Mouse (Mus musculus): ENCODE results near the gene Cadm1.

The Cadm1 gene

GRCm38 (mm10) chr9:47867474-47867873, 337.5 kb downstream of the Cadm1 start:
- DNase-seq (ENCODE audit: low spot score in 2 of 2): no peak

GRCm38 (mm10) chr9:47869661-47870060, 339.7 kb downstream of the Cadm1 start:
- no peak for DNase-seq (ENCODE audit: low spot score in 2 of 2)

- DNase-seq (ENCODE audit: low spot score in 2 of 2): no peak
Measured at GRCm38 (mm10) chr9:47876557-47877206, 346.7 kb downstream of the Cadm1 start.

GRCm38 (mm10) chr9:47880171-47880570, 350.2 kb downstream of the Cadm1 start:
- DNase-seq (ENCODE audit: low spot score in 2 of 2): no peak

GRCm38 (mm10) chr9:47882372-47882771, 352.4 kb downstream of the Cadm1 start:
- DNase-seq (ENCODE audit: low spot score in 2 of 2): no peak

GRCm38 (mm10) chr9:47891721-47892120, 361.7 kb downstream of the Cadm1 start:
- DNase-seq (ENCODE audit: low spot score in 2 of 2): no peak

- DNase-seq (ENCODE audit: low spot score in 2 of 2): no peak
Measured at GRCm38 (mm10) chr9:47892995-47893394, 363.0 kb downstream of the Cadm1 start.

GRCm38 (mm10) chr9:47894096-47894495, 364.1 kb downstream of the Cadm1 start:
- no peak for DNase-seq (ENCODE audit: low spot score in 2 of 2)

GRCm38 (mm10) chr9:47894661-47895060, 364.7 kb downstream of the Cadm1 start:
- no peak for DNase-seq (ENCODE audit: low spot score in 2 of 2)

- DNase-seq (ENCODE audit: low spot score in 2 of 2): no peak
Measured at GRCm38 (mm10) chr9:47895121-47895520, 365.1 kb downstream of the Cadm1 start.

- DNase-seq (ENCODE audit: low spot score in 2 of 2): no peak
Measured at GRCm38 (mm10) chr9:47900734-47901133, 370.8 kb downstream of the Cadm1 start.

- no peak for DNase-seq (ENCODE audit: low spot score in 2 of 2)
Measured at GRCm38 (mm10) chr9:47903661-47904060, 373.7 kb downstream of the Cadm1 start.

- DNase-seq (ENCODE audit: low spot score in 2 of 2): no peak
Measured at GRCm38 (mm10) chr9:47904339-47904922, 374.5 kb downstream of the Cadm1 start.

- no peak for DNase-seq (ENCODE audit: low spot score in 2 of 2)
Measured at GRCm38 (mm10) chr9:47906521-47906920, 376.5 kb downstream of the Cadm1 start.
